ENCODE assay signal across 33 mouse cellular contexts in genomic region chrX:71971325-71971724, GRCm38 (mm10). TPM values are rescaled to one million over a fixed set of nuclear protein-coding genes. Genes with fewer than 3 reads are reported as not detected.
"Had no signal": no experiment of that assay in that cellular context is flagged by ENCODE, and none has a peak within 500 bp of the region (broad histone marks: within the 10 kb centered on the region; RNA-seq: fewer than 3 reads in every experiment).

No protein-coding gene starts in this region.

- H3K9me3 ChIP-seq: heart, embryonic 13.5 days; heart, embryonic 15.5 days; hindbrain, embryonic 12.5 days; hindbrain, embryonic 15.5 days; kidney, embryonic 15.5 days; limb, embryonic 13.5 days; limb, embryonic 15.5 days; liver, embryonic 12.5 days had no signal

- H3K4me3 ChIP-seq: heart, adult 2 months; heart, embryonic 13.5 days; heart, embryonic 15.5 days; hindbrain, embryonic 12.5 days; hindbrain, embryonic 15.5 days; kidney, embryonic 15.5 days; limb, embryonic 13.5 days; limb, embryonic 15.5 days; liver, embryonic 12.5 days had no signal

- H3K4me2 ChIP-seq: heart, embryonic 11.5 days; heart, embryonic 13.5 days; heart, embryonic 15.5 days; hindbrain, embryonic 12.5 days; hindbrain, embryonic 15.5 days; kidney, embryonic 15.5 days; limb, embryonic 13.5 days; limb, embryonic 15.5 days; liver, embryonic 12.5 days had no signal

- H3K36me3 ChIP-seq: heart, embryonic 13.5 days; heart, embryonic 15.5 days; hindbrain, embryonic 12.5 days; kidney, embryonic 15.5 days; liver, embryonic 12.5 days had no signal

- H3K9ac ChIP-seq: heart, embryonic 13.5 days; heart, embryonic 15.5 days; hindbrain, embryonic 12.5 days; hindbrain, embryonic 15.5 days; kidney, embryonic 15.5 days; limb, embryonic 13.5 days; limb, embryonic 15.5 days; liver, embryonic 12.5 days; liver, embryonic 14.5 days had no signal

- H3K27ac ChIP-seq: heart, adult 2 months; heart, embryonic 13.5 days; heart, embryonic 15.5 days; hindbrain, embryonic 12.5 days; hindbrain, embryonic 15.5 days; hindbrain, postnatal 0 days; kidney, embryonic 15.5 days; kidney, postnatal 0 days; limb, embryonic 13.5 days; limb, embryonic 15.5 days; liver, embryonic 12.5 days; liver, embryonic 14.5 days had no signal

- H3K27me3 ChIP-seq: heart, embryonic 13.5 days; heart, embryonic 15.5 days; hindbrain, embryonic 12.5 days; hindbrain, embryonic 15.5 days; limb, embryonic 15.5 days had no signal

- ATAC-seq: hindbrain, postnatal 0 days; intestine, embryonic 16.5 days; liver, embryonic 12.5 days had no signal

- H3K4me1 ChIP-seq: heart, embryonic 13.5 days; heart, embryonic 15.5 days; hindbrain, embryonic 12.5 days; hindbrain, embryonic 15.5 days; kidney, embryonic 15.5 days; limb, embryonic 13.5 days; limb, embryonic 15.5 days; liver, embryonic 12.5 days had no signal

- DNase-seq: gastrocnemius, postnatal 14 days; gastrocnemius, postnatal 36 days; heart, adult 11 months; heart, adult 2 months; heart, postnatal 14 days; heart, postnatal 36 days; kidney, adult 11 months; kidney, adult 2 months; kidney, adult 9 months; kidney, postnatal 14 days; kidney, postnatal 36 days; layer of hippocampus, adult 9-11 months; layer of hippocampus, postnatal 36 days; left cerebral cortex, postnatal 4 days had no signal

RNA-seq across cellular contexts. Expression of gene Fate1, which starts 1.5 kb away (rescaled TPM):
- polyA plus RNA-seq: heart, adult 2 months; heart, embryonic 11.5 days; heart, embryonic 13.5 days; heart, embryonic 15.5 days; hindbrain, embryonic 12.5 days; hindbrain, postnatal 0 days; intestine, embryonic 14.5 days; intestine, embryonic 16.5 days; kidney, adult 2 months; kidney, embryonic 15.5 days; kidney, postnatal 0 days; large intestine, adult 2 months; limb, embryonic 11.5 days; limb, embryonic 13.5 days; liver, adult 2 months; liver, embryonic 12.5 days; liver, embryonic 14.5 days; liver, embryonic 16.5 days had no signal

RNA-seq across cellular contexts. Expression of gene Cnga2, which starts 20.3 kb away (rescaled TPM):
- polyA plus RNA-seq: kidney, adult 2 months; kidney, postnatal 0 days; large intestine, adult 2 months; liver, adult 2 months had no signal

RNA-seq across cellular contexts. Expression of gene Gm1141, which starts 50.5 kb away (rescaled TPM):
- polyA plus RNA-seq: heart, embryonic 13.5 days; heart, embryonic 15.5 days; heart, postnatal 0 days; hindbrain, embryonic 12.5 days; intestine, embryonic 14.5 days; kidney, postnatal 0 days; limb, embryonic 11.5 days; limb, embryonic 13.5 days; liver, embryonic 12.5 days had no signal
